Mouse (Mus musculus): ENCODE data around the gene Rabep1. TPM values are rescaled to one million over a fixed set of nuclear protein-coding genes. Genes with fewer than 3 reads are reported as not detected.
A peak's percentile ranks its signal among the peaks of the same experiment; 100 is the strongest.
"Not testable (repeated sequence)": the region's sequence is repeated elsewhere in the genome, so short reads cannot be mapped to it uniquely, and the experiment has no call there.

The Rabep1 gene
- polyA plus RNA-seq, 1 experiment from 2014 or later: 27.8 TPM

DNA sequence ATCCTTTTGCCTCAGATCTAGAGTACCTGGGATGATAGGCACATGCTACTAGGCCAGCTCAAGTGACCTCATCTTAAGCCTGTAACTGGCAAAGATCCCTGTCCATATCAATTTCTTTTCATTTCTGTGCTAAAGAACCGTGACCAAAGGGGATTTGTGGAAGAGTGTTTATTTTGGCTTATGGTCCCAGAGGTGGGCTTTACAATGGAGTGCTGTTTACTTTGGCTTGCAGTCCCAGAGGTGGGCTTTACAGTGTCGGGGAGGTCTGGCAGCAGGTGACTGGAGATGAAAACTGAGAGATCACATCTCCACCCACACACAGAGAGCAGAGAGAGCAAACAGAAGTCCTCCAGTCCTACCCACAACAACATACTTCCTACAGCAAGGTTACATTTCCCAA is 6.0 kb upstream of the Rabep1 start:
- no peaks in the 10 kb centered on the region for H3K36me3 ChIP-seq (ENCODE audit: control insufficient read depth, insufficient read depth, low read length)
- no peaks in the 10 kb centered on the region for H3K9me3 ChIP-seq (replicated peaks; ENCODE audit: control insufficient read depth, low read length)
- H3K4me3 ChIP-seq (ENCODE audit: low read depth, low read length): no peak overlapping the region
- no peak overlapping the region for H3K27ac ChIP-seq (ENCODE audit: low read depth, low read length)
- no peak for ATAC-seq (replicated peaks; ENCODE audit: insufficient number of reproducible peaks, low FRiP score, low TSS enrichment)
- no peak overlapping the region for H3K9ac ChIP-seq (ENCODE audit: low read depth, low read length)
- H3K27me3 ChIP-seq (ENCODE audit: control insufficient read depth, insufficient read depth, low read length): no peaks in the 10 kb centered on the region
- H3K4me1 ChIP-seq (ENCODE audit: control insufficient read depth, insufficient read depth, low read length): no peaks in the 10 kb centered on the region
- H3K4me2 ChIP-seq: no peak overlapping the region
- WGBS (ENCODE audit: insufficient replicate concordance): 38% methylated on average over 2 of the region's 2 CpGs

DNA sequence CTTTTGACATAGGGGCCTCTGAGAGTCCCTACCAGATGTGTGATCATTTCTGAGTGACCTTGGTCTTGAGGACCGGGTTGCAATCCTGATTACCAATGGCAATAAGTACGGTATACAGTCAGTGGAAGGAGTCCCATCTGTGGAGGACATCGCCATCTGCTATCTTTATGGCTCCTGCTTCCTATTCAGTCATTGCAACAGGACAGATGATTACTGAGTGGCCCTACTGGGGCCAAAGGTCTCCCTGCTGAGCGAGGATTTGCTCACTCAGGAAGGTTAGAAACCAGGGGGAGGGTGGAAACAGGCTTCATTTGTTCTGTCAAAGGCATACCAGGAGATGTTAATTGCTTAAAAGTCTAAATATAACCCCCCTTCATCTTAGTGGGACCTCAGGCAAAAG is 1.6 kb upstream of the Rabep1 start:
- Histone ChIP-seq H3K4me1 (ENCODE audit: control insufficient read depth, insufficient read depth, low read length) (peaks cover 8% of the 10 kb centered on the region), H3K27me3 (ENCODE audit: control insufficient read depth, insufficient read depth, low read length) (no peaks in the 10 kb centered on the region), H3K27ac (ENCODE audit: low read depth, low read length) (no peak overlapping the region), H3K36me3 (ENCODE audit: control insufficient read depth, insufficient read depth, low read length) (no peaks in the 10 kb centered on the region), H3K9ac (ENCODE audit: low read depth, low read length) (no peak overlapping the region), H3K9me3 (replicated peaks; ENCODE audit: control insufficient read depth, low read length) (no peaks in the 10 kb centered on the region), H3K4me2 (no peak overlapping the region), H3K4me3 (ENCODE audit: low read depth, low read length) (no peak overlapping the region)
- WGBS (ENCODE audit: insufficient replicate concordance): 65% methylated on average over 4 of the region's 4 CpGs
- no peak for ATAC-seq (replicated peaks; ENCODE audit: insufficient number of reproducible peaks, low FRiP score, low TSS enrichment)

DNA sequence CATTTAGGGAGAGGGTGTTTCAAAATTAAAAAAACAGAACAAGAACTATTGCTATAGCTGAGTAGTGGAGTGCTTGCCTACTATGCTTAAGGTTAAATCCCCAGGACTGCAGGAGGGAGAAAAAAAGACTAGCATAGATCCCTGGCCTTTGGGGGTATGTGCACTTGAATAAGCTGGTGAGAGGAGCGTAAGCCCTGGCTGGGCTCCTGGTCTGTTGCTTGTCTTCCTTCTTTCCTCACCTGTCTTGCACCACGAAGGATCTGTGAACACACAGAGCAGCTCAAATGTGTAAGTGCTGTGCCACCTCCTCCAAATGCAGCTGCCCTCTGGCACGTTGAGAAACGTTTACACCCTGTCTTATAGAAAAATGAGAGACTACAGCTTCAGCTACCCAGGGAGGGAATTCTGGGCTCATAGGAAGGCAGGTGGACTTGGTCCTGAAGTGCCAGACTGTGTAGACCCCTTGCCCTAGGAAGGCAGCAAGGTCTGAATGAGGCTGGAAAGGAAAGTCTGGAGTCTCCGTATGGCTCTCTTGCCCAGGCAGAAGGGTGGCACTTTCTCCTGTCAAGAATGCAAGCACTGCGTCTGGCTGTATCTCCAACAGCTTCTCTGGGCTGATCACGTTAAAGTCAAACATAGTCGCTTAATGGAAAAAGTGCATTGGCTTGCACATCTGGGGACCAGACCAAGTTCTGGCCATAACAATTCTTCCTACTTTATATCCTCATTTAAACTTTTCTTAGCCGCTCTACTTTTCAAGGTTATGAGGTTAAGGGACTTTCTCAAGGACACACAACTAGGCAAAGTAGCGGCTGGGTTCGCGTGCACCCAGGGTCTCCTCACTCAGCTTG is 652 bp upstream of the Rabep1 start:
- ATAC-seq (replicated peaks; ENCODE audit: insufficient number of reproducible peaks, low FRiP score, low TSS enrichment): no peak; the same call in 1 of the 2 replicates
- Histone ChIP-seq H3K27ac (ENCODE audit: low read depth, low read length) (peak overlapping the region; percentile 6; the same call in 1 of the 2 replicates), H3K9me3 (replicated peaks; ENCODE audit: control insufficient read depth, low read length) (no peaks in the 10 kb centered on the region), H3K36me3 (ENCODE audit: control insufficient read depth, insufficient read depth, low read length) (no peaks in the 10 kb centered on the region), H3K9ac (ENCODE audit: low read depth, low read length) (peak overlapping the region; percentile 43), H3K4me2 (peak overlapping the region; percentile 76), H3K27me3 (ENCODE audit: control insufficient read depth, insufficient read depth, low read length) (no peaks in the 10 kb centered on the region), H3K4me3 (ENCODE audit: low read depth, low read length) (peak overlapping the region; percentile 97), H3K4me1 (ENCODE audit: control insufficient read depth, insufficient read depth, low read length) (peaks cover 8% of the 10 kb centered on the region)
- 15% methylated on average over 12 of the region's 12 CpGs for WGBS (ENCODE audit: insufficient replicate concordance)

DNA sequence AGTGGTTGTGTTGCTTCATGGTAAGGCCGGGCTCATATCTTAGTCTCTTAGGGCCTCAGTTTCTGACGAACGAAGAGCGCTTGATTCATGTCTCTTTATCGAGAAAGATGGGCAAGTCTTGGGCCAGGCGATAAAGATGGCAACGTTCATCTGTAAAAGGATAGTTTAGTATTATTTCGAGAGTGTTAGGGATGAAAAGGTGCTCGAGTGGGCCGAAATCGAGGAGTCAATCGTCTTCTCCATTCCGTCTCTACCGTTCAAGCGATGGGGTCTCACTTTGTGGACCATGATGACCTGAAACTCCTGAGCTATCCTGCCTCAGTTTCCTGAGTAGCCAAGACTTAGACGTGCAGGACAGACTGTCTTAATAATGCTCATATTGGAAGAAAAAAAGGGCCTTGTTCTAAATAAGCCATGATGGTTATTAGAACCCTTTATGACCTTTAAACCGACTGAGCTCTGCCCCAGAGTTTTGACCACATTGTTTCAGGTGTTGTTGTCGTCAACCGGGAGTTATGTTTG is 940 bp downstream of the Rabep1 start:
- no peaks in the 10 kb centered on the region for H3K27me3 ChIP-seq (ENCODE audit: control insufficient read depth, insufficient read depth, low read length)
- ATAC-seq (replicated peaks; ENCODE audit: insufficient number of reproducible peaks, low FRiP score, low TSS enrichment): no peak
- H3K9me3 ChIP-seq (replicated peaks; ENCODE audit: control insufficient read depth, low read length): no peaks in the 10 kb centered on the region
- H3K4me2 ChIP-seq: peak overlapping the region; percentile 76
- peak overlapping the region; percentile 66; the same call in 1 of the 2 replicates for H3K27ac ChIP-seq (ENCODE audit: low read depth, low read length)
- 2% methylated on average over 19 of the region's 19 CpGs for WGBS (ENCODE audit: insufficient replicate concordance)
- peak overlapping the region; percentile 93 for H3K9ac ChIP-seq (ENCODE audit: low read depth, low read length)
- peaks cover 8% of the 10 kb centered on the region for H3K4me1 ChIP-seq (ENCODE audit: control insufficient read depth, insufficient read depth, low read length)
- H3K36me3 ChIP-seq (ENCODE audit: control insufficient read depth, insufficient read depth, low read length): no peaks in the 10 kb centered on the region
- H3K4me3 ChIP-seq (ENCODE audit: low read depth, low read length): peak overlapping the region; percentile 97

DNA sequence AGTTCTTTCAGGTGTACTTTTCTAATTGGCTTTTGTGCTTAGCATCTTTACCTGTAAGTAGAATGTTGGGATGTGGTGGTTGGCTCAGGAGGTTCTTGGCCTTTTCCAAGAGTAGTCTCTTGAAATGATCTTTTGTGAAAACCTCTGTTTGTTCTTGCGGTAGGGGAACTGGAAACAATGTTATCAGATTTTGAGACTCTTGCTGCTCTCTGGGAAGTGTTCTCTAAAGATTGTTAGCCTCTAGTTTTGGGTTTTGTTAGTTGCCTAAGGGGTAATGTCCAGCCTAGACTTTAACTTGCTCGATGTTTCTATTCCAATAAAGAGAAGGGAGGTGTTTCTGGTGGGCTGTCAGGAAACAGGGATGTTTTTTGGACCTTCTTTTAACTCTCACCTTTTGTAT is 1.5 kb downstream of the Rabep1 start:
- 39% methylated on average over 2 of the region's 2 CpGs for WGBS (ENCODE audit: insufficient replicate concordance)

DNA sequence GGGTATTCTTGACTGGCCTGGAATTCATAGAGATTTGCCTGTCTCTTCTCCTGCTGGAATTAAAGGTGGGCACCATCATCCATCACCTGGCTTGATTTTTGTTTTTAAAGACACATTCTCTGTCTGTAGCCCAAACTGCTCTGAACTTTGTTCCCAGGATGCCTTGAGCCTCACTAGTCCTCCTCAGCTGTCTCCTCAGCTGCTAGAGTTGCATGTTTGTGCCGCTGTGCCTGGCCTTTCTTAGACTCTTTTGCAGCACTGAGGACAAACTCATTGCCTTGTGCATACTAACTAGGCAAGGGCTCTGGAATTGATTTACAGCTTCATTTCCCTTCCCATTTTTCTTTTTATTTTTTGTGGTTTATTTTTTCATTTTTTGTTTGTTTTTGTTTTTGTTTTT is 15.8 kb downstream of the Rabep1 start:
- Histone ChIP-seq H3K4me2 (no peak overlapping the region), H3K27ac (ENCODE audit: low read depth, low read length) (no peak overlapping the region), H3K4me1 (ENCODE audit: control insufficient read depth, insufficient read depth, low read length) (no peaks in the 10 kb centered on the region), H3K4me3 (ENCODE audit: low read depth, low read length) (no peak overlapping the region), H3K36me3 (ENCODE audit: control insufficient read depth, insufficient read depth, low read length) (no peaks in the 10 kb centered on the region), H3K27me3 (ENCODE audit: control insufficient read depth, insufficient read depth, low read length) (no peaks in the 10 kb centered on the region), H3K9me3 (replicated peaks; ENCODE audit: control insufficient read depth, low read length) (no peaks in the 10 kb centered on the region), H3K9ac (ENCODE audit: low read depth, low read length) (no peak overlapping the region)
- no peak for ATAC-seq (replicated peaks; ENCODE audit: insufficient number of reproducible peaks, low FRiP score, low TSS enrichment)
- WGBS (ENCODE audit: insufficient replicate concordance): 89% methylated on average over 1 of the region's 1 CpGs

More for the DNA sequence above, 1.5 kb downstream of the Rabep1 start:
- Histone ChIP-seq H3K4me1 (ENCODE audit: control insufficient read depth, insufficient read depth, low read length) (peaks cover 8% of the 10 kb centered on the region), H3K9me3 (replicated peaks; ENCODE audit: control insufficient read depth, low read length) (no peaks in the 10 kb centered on the region), H3K36me3 (ENCODE audit: control insufficient read depth, insufficient read depth, low read length) (no peaks in the 10 kb centered on the region), H3K27me3 (ENCODE audit: control insufficient read depth, insufficient read depth, low read length) (no peaks in the 10 kb centered on the region), H3K27ac (ENCODE audit: low read depth, low read length) (no peak overlapping the region), H3K4me3 (ENCODE audit: low read depth, low read length) (peak overlapping the region; percentile 97), H3K4me2 (peak overlapping the region; percentile 76), H3K9ac (ENCODE audit: low read depth, low read length) (no peak overlapping the region)
- no peak for ATAC-seq (replicated peaks; ENCODE audit: insufficient number of reproducible peaks, low FRiP score, low TSS enrichment)

DNA sequence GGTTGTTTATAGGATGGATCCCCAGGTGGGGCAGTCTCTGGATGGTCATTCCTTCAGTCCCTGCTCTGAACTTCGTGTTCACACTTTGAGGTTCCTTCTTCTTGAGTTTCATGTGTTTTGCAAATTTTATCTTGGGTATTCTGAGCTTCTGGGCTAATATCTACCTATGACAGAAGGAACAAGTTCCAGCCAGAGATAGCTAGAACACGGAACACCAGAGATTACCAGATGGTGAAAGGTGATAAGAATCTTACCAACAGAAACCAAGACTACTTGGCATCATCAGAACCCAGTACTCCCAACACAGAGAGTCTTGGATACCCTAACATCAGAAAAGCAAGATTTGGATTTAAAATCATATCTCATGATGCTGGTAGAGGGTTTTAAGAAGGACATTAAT is 18.6 kb downstream of the Rabep1 start:
- H3K4me2 ChIP-seq; ATAC-seq (replicated peaks; ENCODE audit: insufficient number of reproducible peaks, low FRiP score, low TSS enrichment); H3K4me1 ChIP-seq (ENCODE audit: control insufficient read depth, insufficient read depth, low read length); H3K9ac ChIP-seq (ENCODE audit: low read depth, low read length); H3K9me3 ChIP-seq (replicated peaks; ENCODE audit: control insufficient read depth, low read length); H3K27me3 ChIP-seq (ENCODE audit: control insufficient read depth, insufficient read depth, low read length); H3K27ac ChIP-seq (ENCODE audit: low read depth, low read length); H3K36me3 ChIP-seq (ENCODE audit: control insufficient read depth, insufficient read depth, low read length); H3K4me3 ChIP-seq (ENCODE audit: low read depth, low read length): not testable (repeated sequence)
- 69% methylated on average over 2 of the region's 2 CpGs for WGBS (ENCODE audit: insufficient replicate concordance)

DNA sequence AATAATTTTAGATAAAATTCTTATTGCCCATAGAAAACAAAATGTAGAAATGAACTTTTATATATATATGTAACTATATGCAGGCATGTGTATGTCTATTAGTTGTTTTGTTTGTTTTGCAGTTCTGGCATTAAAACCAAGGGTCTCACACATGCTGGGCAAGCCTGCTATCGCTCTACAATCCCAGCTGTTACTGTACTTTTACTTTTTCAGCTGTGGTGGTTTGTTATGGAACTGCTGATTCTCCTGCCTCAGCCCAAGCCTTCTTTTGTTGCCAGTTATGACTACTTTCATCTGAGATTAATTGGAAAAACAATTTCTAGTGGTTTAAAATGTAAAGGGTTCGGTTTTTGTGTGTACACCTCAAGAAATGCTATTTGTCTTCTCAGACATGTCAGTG is 20.6 kb downstream of the Rabep1 start:
- Histone ChIP-seq H3K9ac (ENCODE audit: low read depth, low read length) (no peak overlapping the region), H3K36me3 (ENCODE audit: control insufficient read depth, insufficient read depth, low read length) (no peaks in the 10 kb centered on the region), H3K4me2 (no peak overlapping the region), H3K27me3 (ENCODE audit: control insufficient read depth, insufficient read depth, low read length) (no peaks in the 10 kb centered on the region), H3K27ac (ENCODE audit: low read depth, low read length) (no peak overlapping the region), H3K4me3 (ENCODE audit: low read depth, low read length) (no peak overlapping the region), H3K9me3 (replicated peaks; ENCODE audit: control insufficient read depth, low read length) (no peaks in the 10 kb centered on the region), H3K4me1 (ENCODE audit: control insufficient read depth, insufficient read depth, low read length) (no peaks in the 10 kb centered on the region; the same call in 1 of the 2 replicates)
- WGBS (ENCODE audit: insufficient replicate concordance): 92% methylated on average over 2 of the region's 2 CpGs
- ATAC-seq (replicated peaks; ENCODE audit: insufficient number of reproducible peaks, low FRiP score, low TSS enrichment): no peak
